Mouse (Mus musculus) stomach, postnatal 0 days (tissue): ENCODE measurements around the gene Hist1h4h. TPM values are rescaled to one million over a fixed set of nuclear protein-coding genes. Genes with fewer than 3 reads are reported as not detected.

Source experiments
- ATAC-seq: fragments of 200-750 bp; cut with Nextera tagmentation; 2 replicates; pipeline ENCODE4 v1.8.0; 2017; ENCODE audit not compliant: low FRiP score, low TSS enrichment
- DNase-seq: peaks from one replicate; pipeline ENCODE4 v3.0.0-alpha.2; 2016; ENCODE audit warnings: low spot score
- H3K27ac ChIP-seq: fragments of 300-500 bp; sonication (generic); replicated peaks from 2 replicates; pipeline ENCODE4 v1.5.1; 2014; ENCODE audit warnings: mild to moderate bottlenecking, control low read depth
- H3K27me3 ChIP-seq: fragments of 300-500 bp; sonication (generic); 2 replicates; pipeline ENCODE4 v1.6.1; 2014; ENCODE audit warnings: low read length; ENCODE audit not compliant: control insufficient read depth, insufficient read depth
- H3K36me3 ChIP-seq: fragments of 300-500 bp; sonication (generic); 2 replicates; pipeline ENCODE4 v1.6.1; 2014; ENCODE audit warnings: low read length, mixed read lengths; ENCODE audit not compliant: control insufficient read depth, insufficient read depth
- H3K4me1 ChIP-seq: fragments of 300-500 bp; sonication (generic); replicated peaks from 2 replicates; pipeline ENCODE4 v1.6.1; 2014; ENCODE audit warnings: antibody characterized with exemption; ENCODE audit not compliant: control insufficient read depth, insufficient read depth
- H3K4me2 ChIP-seq: fragments of 300-500 bp; sonication (generic); replicated peaks from 2 replicates; pipeline ENCODE4 v1.6.1; 2014; ENCODE audit warnings: low read depth, mild to moderate bottlenecking, control low read depth, moderate library complexity
- H3K4me3 ChIP-seq: fragments of 300-500 bp; sonication (generic); 2 replicates; pipeline ENCODE4 v1.5.1; 2014; ENCODE audit warnings: low read depth, low read length, control low read depth
- H3K9ac ChIP-seq: fragments of 300-500 bp; sonication (generic); 2 replicates; pipeline ENCODE4 v1.6.1; 2014; ENCODE audit warnings: mild to moderate bottlenecking, low read length, control low read depth, mixed read lengths
- H3K9me3 ChIP-seq: fragments of 300-500 bp; sonication (generic); 2 replicates; pipeline ENCODE4 v1.6.1; 2016; ENCODE audit warnings: low read length; ENCODE audit not compliant: control insufficient read depth
- CTCF ChIP-seq: IDR thresholded peaks from 2 replicates; pipeline ENCODE4 v1.5.1; 2016; ENCODE audit warnings: antibody characterized with exemption, low read depth, mild to moderate bottlenecking, moderate library complexity
- EP300 ChIP-seq: optimal IDR thresholded peaks from 2 replicates; pipeline ENCODE3; 2016; ENCODE audit warnings: antibody characterized with exemption
- whole genome bisulfite sequencing: fragments of 180-500 bp; shearing (Covaris S2); extraction: QIAGEN DNeasy Blood & Tissue Kit; methylation state at CpG from one replicate; pipeline ENCODE4 v1.1.7; 2014; 5-methylcytosine and 5-hydroxymethylcytosine counted together
- polyA plus RNA-seq: library from polyadenylated mRNA; unstranded; fragments of >200 nt; fragmentation: Nextera tagmentation; extraction: Ambion mirVana; gene quantifications from 2 replicates; pipeline ENCODE4 v1.2.1, GENCODE M21; 2015

Hist1h4h gene
- polyA plus RNA-seq, 1 experiment from 2014 or later: 18.3 TPM

DNA sequence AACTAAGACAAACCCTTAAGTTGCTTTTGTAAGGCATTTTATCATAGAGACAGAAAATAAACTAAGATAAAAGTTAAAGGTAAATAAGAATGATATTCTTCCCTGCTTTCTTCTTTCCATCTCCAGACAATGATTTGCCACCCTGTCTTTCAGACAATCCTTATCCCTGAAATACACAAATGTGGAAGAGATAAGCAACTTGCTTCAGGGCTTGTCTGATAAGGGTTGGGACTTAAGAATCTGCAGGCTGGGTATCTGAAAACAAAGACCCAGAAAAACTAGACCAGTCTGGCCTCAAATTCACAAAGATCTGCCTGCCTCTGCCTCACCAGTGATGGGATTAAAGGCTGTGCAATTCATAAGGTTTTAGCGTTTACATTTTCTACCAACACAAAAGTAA lies 39.6 kb upstream of the Hist1h4h start:
- Histone ChIP-seq H3K9ac (no peak overlapping the region), H3K27me3 (no peaks in the 10 kb centered on the region)

DNA sequence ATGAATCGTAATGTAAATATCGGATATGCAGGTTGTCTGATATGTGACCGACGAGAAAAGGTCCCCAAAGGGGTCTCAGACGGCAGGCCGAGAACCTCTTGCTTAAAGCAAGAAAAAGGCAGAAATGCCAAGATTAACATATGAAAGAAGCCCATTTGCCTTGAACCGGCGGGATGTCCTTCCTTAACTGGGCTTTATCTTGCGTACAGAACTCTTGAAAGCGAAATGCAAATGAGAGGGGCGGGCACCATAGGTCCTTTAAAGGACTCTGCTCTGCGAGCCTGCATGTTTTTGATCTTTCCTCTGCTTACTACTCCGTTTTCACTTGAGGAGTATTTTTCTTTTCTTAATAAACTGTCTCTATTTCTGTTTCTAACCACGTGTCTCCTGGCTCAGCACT lies 38.9 kb upstream of the Hist1h4h start:
- H3K27me3 ChIP-seq: no peaks in the 10 kb centered on the region
- no peaks in the 10 kb centered on the region for H3K4me1 ChIP-seq
- peak overlapping the region; percentile 22; the same call in 1 of the 2 replicates for H3K4me3 ChIP-seq
- no peaks in the 10 kb centered on the region for H3K36me3 ChIP-seq
- H3K4me2 ChIP-seq: peak overlapping the region; percentile 31; the same call in 1 of the 2 replicates
- no peak for DNase-seq
- H3K9ac ChIP-seq: no peak overlapping the region; the same call in 1 of the 2 replicates
- no peak for ATAC-seq
- H3K9me3 ChIP-seq: no peaks in the 10 kb centered on the region
- H3K27ac ChIP-seq: no peak overlapping the region
- TF ChIP-seq CTCF (no peak), EP300 (no peak)
- WGBS: 19% methylated on average over 14 of the region's 14 CpGs

More for the DNA sequence above, 39.6 kb upstream of the Hist1h4h start:
- DNase-seq (no peak), ATAC-seq (no peak)
- no peak overlapping the region for H3K4me3 ChIP-seq
- TF ChIP-seq CTCF (no peak), EP300 (no peak)
- no peak overlapping the region for H3K4me2 ChIP-seq
- WGBS: 15% methylated on average over 1 of the region's 1 CpGs
- H3K36me3 ChIP-seq: no peaks in the 10 kb centered on the region
- H3K4me1 ChIP-seq: no peaks in the 10 kb centered on the region
- H3K27ac ChIP-seq: no peak overlapping the region
- no peaks in the 10 kb centered on the region for H3K9me3 ChIP-seq

DNA sequence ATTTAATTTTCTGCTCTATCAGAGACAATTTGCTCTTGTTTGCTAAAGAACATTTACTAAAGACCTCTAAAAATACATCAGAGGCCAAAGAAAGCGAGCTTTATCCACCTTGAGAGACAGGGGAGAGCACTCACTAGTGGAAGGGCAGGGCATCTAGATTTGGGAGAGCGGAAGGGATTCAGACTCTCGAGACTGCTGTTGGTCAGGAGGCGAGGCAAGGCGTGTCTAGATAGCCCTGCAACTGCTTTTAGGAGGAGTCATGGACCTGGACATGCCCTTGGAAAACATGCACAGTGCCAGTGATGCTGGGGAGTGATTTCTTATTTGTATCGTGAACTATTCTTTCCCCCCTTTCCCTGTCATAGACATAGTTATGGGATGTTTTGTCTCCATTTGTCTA lies 35.3 kb upstream of the Hist1h4h start:
- 82% methylated on average over 6 of the region's 6 CpGs for WGBS
- H3K4me2 ChIP-seq: no peak overlapping the region
- H3K4me1 ChIP-seq: 0 out of 2 replicates have a peak, but pooled peaks cover 2% of the 10 kb centered on the region
- ATAC-seq (no peak), DNase-seq (no peak)
- H3K27me3 ChIP-seq: no peaks in the 10 kb centered on the region
- no peaks in the 10 kb centered on the region for H3K9me3 ChIP-seq
- TF ChIP-seq CTCF (no peak), EP300 (no peak)
- H3K9ac ChIP-seq: no peak overlapping the region
- H3K27ac ChIP-seq: no peak overlapping the region
- H3K4me3 ChIP-seq: no peak overlapping the region
- no peaks in the 10 kb centered on the region for H3K36me3 ChIP-seq

DNA sequence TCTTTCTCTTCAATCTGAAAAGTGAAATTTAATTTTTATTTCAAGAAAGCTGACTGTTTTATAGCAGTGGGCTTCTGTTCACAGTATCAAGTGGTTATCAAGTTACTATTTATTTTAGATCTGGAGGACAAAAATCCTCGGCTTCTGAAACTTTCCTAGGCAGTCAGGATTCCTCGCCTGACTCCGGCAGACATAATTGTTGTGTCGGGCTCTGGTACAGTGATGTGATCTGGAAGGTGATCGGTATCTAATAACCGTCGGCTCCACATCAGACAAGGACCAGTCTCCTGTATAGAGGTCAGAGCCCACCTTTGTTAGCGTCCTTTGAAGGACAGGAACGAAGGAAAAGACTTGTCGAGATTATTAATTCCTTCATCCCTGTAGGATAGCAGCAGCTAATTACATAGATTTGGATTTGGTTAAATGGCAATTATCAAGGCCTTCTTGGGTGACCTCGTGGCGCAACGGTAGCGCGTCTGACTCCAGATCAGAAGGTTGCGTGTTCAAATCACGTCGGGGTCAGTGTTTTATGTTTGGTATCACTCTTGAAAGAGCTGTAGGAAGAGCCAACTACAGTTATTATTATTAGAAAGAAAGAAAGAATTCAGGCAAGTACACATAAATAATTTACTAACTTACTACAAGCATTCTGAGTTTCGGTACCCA lies 33.1 kb upstream of the Hist1h4h start:
- peak overlapping the region; percentile 42 for H3K4me2 ChIP-seq
- H3K9me3 ChIP-seq: no peaks in the 10 kb centered on the region
- H3K9ac ChIP-seq: no peak overlapping the region
- WGBS: 21% methylated on average over 19 of the region's 19 CpGs
- 0 out of 2 replicates have a peak, but pooled peaks cover 2% of the 10 kb centered on the region for H3K4me1 ChIP-seq
- ATAC-seq (no peak), DNase-seq (no peak)
- H3K36me3 ChIP-seq: no peaks in the 10 kb centered on the region
- peak overlapping the region; percentile 22; the same call in 1 of the 2 replicates for H3K4me3 ChIP-seq
- no peak overlapping the region for H3K27ac ChIP-seq
- H3K27me3 ChIP-seq: no peaks in the 10 kb centered on the region
- TF ChIP-seq CTCF (no peak), EP300 (no peak)

DNA sequence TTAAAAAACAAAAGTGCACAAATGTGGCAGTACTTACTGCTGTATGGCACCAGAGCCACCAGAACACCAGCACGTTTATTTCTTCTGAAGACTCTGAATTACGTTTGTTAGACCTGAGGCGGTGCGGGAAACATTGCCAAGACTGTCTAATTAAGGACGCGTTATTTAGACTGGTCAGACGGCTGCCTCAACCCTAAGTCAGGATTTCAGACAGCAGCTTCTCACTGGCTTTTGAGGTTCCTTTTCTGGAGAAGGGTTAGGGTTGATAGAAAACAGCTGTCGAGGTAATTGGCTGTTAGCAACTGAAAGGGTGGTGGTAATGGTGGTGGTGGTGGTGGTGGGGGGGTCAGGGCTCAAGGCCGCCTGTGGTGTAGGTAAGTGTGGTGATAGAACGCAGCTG lies 32.2 kb upstream of the Hist1h4h start:
- no peak for DNase-seq
- no peak for ATAC-seq
- Histone ChIP-seq H3K9ac (no peak overlapping the region), H3K36me3 (no peaks in the 10 kb centered on the region), H3K4me1 (0 out of 2 replicates have a peak, but pooled peaks cover 2% of the 10 kb centered on the region), H3K4me3 (peak overlapping the region; percentile 22), H3K9me3 (no peaks in the 10 kb centered on the region), H3K27me3 (no peaks in the 10 kb centered on the region), H3K27ac (no peak overlapping the region), H3K4me2 (peak overlapping the region; percentile 42)
- WGBS: 5% methylated on average over 10 of the region's 10 CpGs
- TF ChIP-seq CTCF: no peak
- TF ChIP-seq EP300: no peak

DNA sequence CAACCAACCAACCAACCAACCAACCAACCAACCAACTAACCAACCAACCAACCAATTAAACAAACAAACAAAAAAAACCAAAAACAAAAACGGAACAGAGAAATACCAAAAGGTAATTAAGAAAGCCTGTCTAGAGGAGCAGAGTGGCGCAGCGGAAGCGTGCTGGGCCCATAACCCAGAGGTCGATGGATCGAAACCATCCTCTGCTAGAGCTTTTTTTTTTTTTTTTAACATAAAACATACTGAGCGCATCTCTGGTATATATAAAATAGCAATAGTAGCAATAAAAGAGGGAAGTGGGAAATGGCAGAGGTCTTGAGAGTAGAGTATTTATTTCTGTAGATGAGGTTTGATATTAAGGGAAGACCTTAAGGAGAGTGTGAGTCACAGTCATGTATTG lies 30.9 kb upstream of the Hist1h4h start:
- 33% methylated on average over 7 of the region's 7 CpGs for WGBS
- no peak for ATAC-seq
- no peak overlapping the region for H3K4me2 ChIP-seq

More for the DNA sequence above, 30.9 kb upstream of the Hist1h4h start:
- no peak overlapping the region for H3K4me3 ChIP-seq
- DNase-seq: no peak
- TF ChIP-seq CTCF (no peak), EP300 (peak; percentile 21)
- no peaks in the 10 kb centered on the region for H3K36me3 ChIP-seq
- no peaks in the 10 kb centered on the region for H3K27me3 ChIP-seq
- H3K9me3 ChIP-seq: no peaks in the 10 kb centered on the region
- H3K4me1 ChIP-seq: 0 out of 2 replicates have a peak, but pooled peaks cover 2% of the 10 kb centered on the region
- H3K9ac ChIP-seq: no peak overlapping the region
- no peak overlapping the region for H3K27ac ChIP-seq
